In genomic region chr3:79478880-79479279, GRCm38 (mm10) we compare ENCODE assay signal across 28 mouse cellular contexts.
A peak's percentile ranks its signal among the peaks of the same experiment; 100 is the strongest.
DNase-seq lines count a peak whose midpoint lies in the region; ATAC-seq and TF ChIP-seq lines count a peak whose summit lies in the region.
"Had no signal": no experiment of that assay in that cellular context is flagged by ENCODE, and none has a peak within 500 bp of the region (broad histone marks: within the 10 kb centered on the region; RNA-seq: fewer than 3 reads in every experiment).

No protein-coding gene starts in this region.

- peak; percentile 27 for DNase-seq in cerebellum, adult 9-10 months
- DNase-seq in cerebellum, postnatal 4 days (ENCODE audit: low spot score in 2 of 2) = no peak
- DNase-seq in layer of hippocampus, adult 2 months (ENCODE audit: low spot score in 2 of 2) = no peak
- no peak for DNase-seq in layer of hippocampus, postnatal 10 days (ENCODE audit: low spot score in 2 of 2)
- DNase-seq in G1E (ENCODE audit: low spot score) (peak; percentile 48), MN1 (ENCODE audit: low spot score) (no peak)
- no peak for DNase-seq in lung, postnatal 4 days
- DNase-seq: adrenal gland, adult 8-10 months; embryo, embryonic 11 days; gastrocnemius, adult 2 months; heart, postnatal 4 days; kidney, adult 11 months; kidney, postnatal 36 days; layer of hippocampus, adult 9-11 months; lung, adult 18-20 months; lung, postnatal 10 days; right cerebral cortex, postnatal 14 days; spleen, adult 18-20 months had no signal

- no peaks in the 10 kb centered on the region for H3K27me3 ChIP-seq in G1E (ENCODE audit: insufficient read depth, low read length)
- H3K27me3 ChIP-seq: embryonic facial prominence, embryonic 13.5 days; forebrain, embryonic 13.5 days; kidney, embryonic 15.5 days; megakaryocyte, embryonic 14.5 days; midbrain, embryonic 15.5 days had no signal

- no peak overlapping the region for H3K4me3 ChIP-seq in layer of hippocampus, adult 2 months
- H3K4me3 ChIP-seq in G1E (ENCODE audit: low read depth, low read length) = peak overlapping the region; percentile 58; the same call in 1 of the 2 replicates
- H3K4me3 ChIP-seq: embryonic facial prominence, embryonic 13.5 days; erythroblast, embryonic 14.5 days; forebrain, embryonic 13.5 days; gastrocnemius, adult 2 months; heart, embryonic 10.5 days; kidney, embryonic 15.5 days; left cerebral cortex, adult 2 months; megakaryocyte, embryonic 14.5 days; midbrain, embryonic 15.5 days had no signal

- ATAC-seq in G1E (ENCODE audit: extremely low read depth, insufficient number of reproducible peaks, low FRiP score, poor library complexity, severe bottlenecking) = peak; percentile 54
- ATAC-seq in common myeloid progenitor, adult 5-6 weeks (replicated peaks; ENCODE audit: low read depth, poor library complexity, severe bottlenecking) = peak; percentile 31
- ATAC-seq: CD4-positive, CD25-positive, alpha-beta regulatory T cell, adult 4 months; forebrain, embryonic 13.5 days; midbrain, embryonic 15.5 days had no signal

- H3K36me3 ChIP-seq in G1E (replicated peaks) = peaks cover 86% of the 10 kb centered on the region

- no peak for TF ChIP-seq CTCF in layer of hippocampus, adult 2 months (conservative IDR thresholded peaks at IDR 0.05)
- no peak for TF ChIP-seq CTCF in G1E (IDR thresholded peaks at IDR 0.05; ENCODE audit: low read depth, low read length)

- peaks cover 51% of the 10 kb centered on the region for H3K4me1 ChIP-seq in G1E (ENCODE audit: insufficient read depth, low read depth, low read length)
- H3K4me1 ChIP-seq: embryonic facial prominence, embryonic 13.5 days; heart, embryonic 10.5 days; kidney, embryonic 15.5 days; midbrain, embryonic 15.5 days had no signal

- peak overlapping the region; percentile 53; the same call in 1 of the 2 replicates for H3K27ac ChIP-seq in layer of hippocampus, adult 2 months
- H3K27ac ChIP-seq: embryonic facial prominence, embryonic 13.5 days; forebrain, embryonic 13.5 days; gastrocnemius, adult 2 months; heart, embryonic 10.5 days; kidney, embryonic 15.5 days; left cerebral cortex, adult 2 months; midbrain, embryonic 15.5 days had no signal

- no peaks in the 10 kb centered on the region for H3K9me3 ChIP-seq in G1E (replicated peaks)
- H3K9me3 ChIP-seq: embryonic facial prominence, embryonic 13.5 days; heart, embryonic 10.5 days; kidney, embryonic 15.5 days had no signal

Comparison
In these comparisons a context has a peak if more than half of its experiments do, and no peak if none do; other contexts are left out.
1. DNase-seq: peak in cerebellum, adult 9-10 months (single experiment) and G1E (single experiment); none in cerebellum, postnatal 4 days (0 of 2), layer of hippocampus, adult 2 months (0 of 2), layer of hippocampus, postnatal 10 days (0 of 2), MN1 (single experiment) and lung, postnatal 4 days (0 of 2).